Mouse (Mus musculus) liver, postnatal 0 days (tissue): Measurements from ENCODE around the gene Rapgefl1.

Experiments
- CTCF ChIP-seq: sonication (generic); IDR thresholded peaks from 2 replicates; pipeline ENCODE4 v1.5.1; 2016; ENCODE audit warnings: antibody characterized with exemption, low read depth
- EP300 ChIP-seq: IDR thresholded peaks from 2 replicates; pipeline ENCODE4 v1.6.1; 2016; ENCODE audit warnings: antibody characterized with exemption, low read depth, mild to moderate bottlenecking

DNA sequence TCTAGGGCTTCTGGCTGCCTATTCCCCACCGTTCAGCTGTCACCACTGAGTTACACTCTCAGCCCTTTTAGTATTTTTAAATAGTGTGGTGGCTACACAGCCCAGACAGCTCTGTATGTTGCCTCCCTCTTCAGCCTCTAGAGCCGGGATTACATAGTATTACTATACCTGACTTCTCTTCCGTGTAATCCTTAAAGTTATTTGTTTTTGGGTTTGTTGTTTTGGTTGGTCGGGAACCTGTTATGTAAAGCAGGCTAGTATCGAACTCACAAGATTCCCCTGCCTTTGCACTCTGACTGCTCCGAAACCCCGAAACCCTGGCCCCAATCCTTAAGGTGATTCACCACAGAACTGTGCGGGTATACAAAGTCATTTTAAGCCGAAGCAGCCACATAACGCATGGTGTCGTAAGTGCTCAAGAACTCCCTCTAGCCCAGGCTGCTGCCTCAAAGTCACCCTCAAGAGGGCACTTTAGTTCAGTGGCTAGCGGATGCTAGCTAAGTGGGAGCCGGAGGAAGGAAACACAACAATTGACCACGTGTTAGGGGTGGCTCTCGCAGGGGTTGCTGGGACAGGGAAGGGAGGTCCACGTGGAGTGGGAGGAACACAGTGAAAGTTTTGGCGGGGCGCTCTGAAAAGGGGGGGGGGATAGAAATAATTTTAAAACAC lies 47.9 kb upstream of the Rapgefl1 start:
- TF ChIP-seq CTCF (peak; percentile 88), EP300 (no peak; the same call in 1 of the 2 replicates)
